Mouse (Mus musculus) bone marrow, adult 2 months (tissue): ENCODE data around the gene Rtn1.

Source experiments
- CTCF ChIP-seq: fragments of 200-500 bp; IDR thresholded peaks from 2 replicates; pipeline ENCODE4 v1.5.1; 2011; ENCODE audit warnings: low read length, control low read depth; ENCODE audit not compliant: control insufficient read depth, insufficient read depth
- POLR2A ChIP-seq: fragments of 200-500 bp; IDR thresholded peaks from 2 replicates; pipeline ENCODE4 v1.6.1; 2011; ENCODE audit warnings: low read depth, mild to moderate bottlenecking, control low read depth, low read length, borderline replicate concordance; ENCODE audit not compliant: control insufficient read depth

GRCm38 (mm10) chr12:72373916-72374615 is 34.8 kb downstream of the Rtn1 start:
- TF ChIP-seq CTCF (no peak), POLR2A (no peak)
